Mouse (Mus musculus) E14TG2a.4 (cell line): Measurements from ENCODE around the gene Akr1b10.
A peak's percentile ranks its signal among the peaks of the same experiment; 100 is the strongest.

ENCODE experiments used
- CTCF ChIP-seq: conservative IDR thresholded peaks from 2 replicates; pipeline ENCODE4 v1.5.1; 2014; ENCODE audit warnings: low read length
- POU5F1 ChIP-seq: IDR thresholded peaks from 2 replicates; pipeline ENCODE4 v1.6.1; 2014; ENCODE audit warnings: low read length, borderline replicate concordance

DNA sequence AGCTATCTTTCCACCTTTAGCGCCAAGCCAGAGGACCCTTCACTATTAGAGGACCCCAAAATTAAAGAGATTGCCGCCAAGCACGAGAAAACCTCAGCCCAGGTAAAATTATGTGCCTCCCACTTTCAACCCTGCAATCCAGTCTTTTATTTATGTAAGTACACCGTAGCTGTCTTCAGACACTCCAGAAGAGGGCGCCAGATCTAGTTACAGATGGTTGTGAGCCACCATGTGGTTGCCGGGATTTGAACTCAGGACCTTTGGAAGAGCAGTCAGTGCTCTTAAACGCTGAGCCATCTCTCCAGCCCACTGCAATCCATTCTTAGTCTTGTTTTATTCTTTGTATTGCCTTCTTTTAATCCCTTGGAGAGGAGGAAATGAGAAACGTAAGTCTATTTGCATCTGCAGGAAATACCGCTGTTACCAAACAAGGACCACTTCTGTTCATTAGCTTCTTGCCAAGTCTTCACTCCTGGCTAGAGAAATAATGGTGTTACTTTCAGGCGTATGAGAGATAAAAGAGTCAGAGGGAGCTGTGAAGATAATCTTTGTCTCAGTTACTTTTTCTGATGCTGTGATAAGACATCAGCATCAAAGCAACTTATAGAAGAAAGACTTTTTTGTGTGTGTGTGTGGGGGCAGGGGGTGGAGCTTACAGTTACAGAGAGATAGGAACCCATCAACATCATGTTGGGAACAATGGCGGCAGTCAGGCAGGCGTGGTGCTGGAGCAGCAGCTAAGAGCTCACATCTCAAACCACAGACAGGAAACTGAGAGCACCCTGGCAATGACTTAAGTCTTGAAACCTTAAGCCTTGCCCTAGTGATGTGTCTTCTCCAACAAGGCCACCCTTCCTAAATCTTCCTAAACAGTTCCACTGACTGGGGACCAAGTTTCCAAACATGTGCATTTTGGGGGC is 19.5 kb upstream of the Akr1b10 start:
- TF ChIP-seq CTCF (peak; percentile 14; the same call in 1 of the 2 replicates), POU5F1 (no peak)
